Mouse (Mus musculus): ENCODE data around the gene Krt8. TPM values are rescaled to one million over a fixed set of nuclear protein-coding genes. Genes with fewer than 3 reads are reported as not detected.

Gene Krt8
- polyA plus RNA-seq, 1 experiment from 2014 or later = 27.2 TPM

DNA sequence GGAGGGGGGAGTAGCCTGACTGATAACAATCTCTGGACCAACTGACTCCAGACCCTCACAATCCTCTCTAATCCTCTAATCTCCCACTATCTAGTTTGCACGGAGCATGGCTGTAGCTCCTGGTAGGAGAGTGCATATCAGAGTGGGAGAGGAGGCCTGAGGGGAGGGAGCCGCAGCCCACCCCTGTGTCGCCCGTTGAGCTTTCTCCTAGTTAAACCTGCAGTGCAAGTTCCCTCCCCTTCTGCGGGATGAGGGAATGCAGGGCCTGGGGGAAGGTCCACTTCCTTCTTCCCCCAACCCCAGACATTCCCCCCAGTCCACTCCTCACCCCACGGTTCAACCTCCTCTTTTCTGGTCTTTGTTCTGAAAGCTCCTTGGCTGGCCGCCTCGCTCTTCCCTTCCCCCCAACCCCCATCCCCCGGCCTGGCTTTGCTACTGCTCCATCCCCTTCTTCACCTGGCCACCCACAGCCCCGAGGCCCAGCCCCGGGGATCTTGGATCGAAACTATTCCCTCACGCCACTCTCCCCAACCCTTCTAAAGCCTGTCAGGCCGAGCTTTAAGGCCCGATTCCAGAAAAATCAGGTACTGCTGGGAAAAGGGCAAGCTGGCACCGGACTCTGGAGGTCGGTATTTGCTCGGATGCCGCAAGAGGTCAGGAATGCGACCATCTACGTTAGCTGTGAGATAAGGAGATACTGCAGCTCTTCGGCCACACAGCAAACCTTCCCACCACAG lies 21.0 kb upstream of the Krt8 start:
- 0 out of 2 replicates have a peak, but pooled peaks have one; percentile 23 for ATAC-seq (ENCODE audit: insufficient number of reproducible peaks, low FRiP score)
- WGBS = 4% methylated on average over 22 of the region's 22 CpGs
- H3K27me3 ChIP-seq (replicated peaks) = no peaks in the 10 kb centered on the region; the same call in 1 of the 2 replicates
- H3K27ac ChIP-seq (ENCODE audit: poor library complexity, severe bottlenecking) = peak overlapping the region; percentile 26
- H3K4me1 ChIP-seq (replicated peaks) = peaks cover 37% of the 10 kb centered on the region
- peak overlapping the region; percentile 65 for H3K4me2 ChIP-seq
- no peaks in the 10 kb centered on the region for H3K36me3 ChIP-seq
- H3K9me3 ChIP-seq (replicated peaks) = no peaks in the 10 kb centered on the region
- peak overlapping the region; percentile 23 for H3K4me3 ChIP-seq
- peak overlapping the region; percentile 64 for H3K9ac ChIP-seq

DNA sequence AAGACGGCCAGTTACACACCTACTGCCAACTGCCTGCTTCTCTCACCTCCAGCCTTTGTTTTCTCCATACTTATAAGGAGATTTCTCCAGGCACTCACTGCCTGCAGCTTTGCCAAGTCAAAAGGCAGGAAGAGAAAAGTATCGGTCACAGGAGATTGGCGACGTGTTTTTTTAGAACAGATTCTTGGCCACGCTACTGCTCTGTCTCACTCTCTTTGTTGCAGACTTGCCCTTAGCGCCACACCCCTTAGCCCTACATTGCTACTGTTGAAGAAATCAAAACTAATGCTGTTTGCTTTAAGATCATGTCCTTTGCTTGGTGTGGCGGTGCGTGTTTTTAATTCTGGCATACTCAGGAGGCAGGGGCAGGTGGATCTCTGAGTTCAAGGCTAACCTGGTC lies 19.6 kb upstream of the Krt8 start:
- no peak for ATAC-seq (ENCODE audit: insufficient number of reproducible peaks, low FRiP score)
- Histone ChIP-seq H3K4me3 (no peak overlapping the region), H3K4me2 (no peak overlapping the region), H3K27ac (ENCODE audit: poor library complexity, severe bottlenecking) (no peak overlapping the region), H3K9me3 (replicated peaks) (no peaks in the 10 kb centered on the region), H3K27me3 (replicated peaks) (no peaks in the 10 kb centered on the region; the same call in 1 of the 2 replicates), H3K4me1 (replicated peaks) (peaks cover 37% of the 10 kb centered on the region), H3K36me3 (no peaks in the 10 kb centered on the region), H3K9ac (no peak overlapping the region)
- WGBS = 41% methylated on average over 8 of the region's 8 CpGs

DNA sequence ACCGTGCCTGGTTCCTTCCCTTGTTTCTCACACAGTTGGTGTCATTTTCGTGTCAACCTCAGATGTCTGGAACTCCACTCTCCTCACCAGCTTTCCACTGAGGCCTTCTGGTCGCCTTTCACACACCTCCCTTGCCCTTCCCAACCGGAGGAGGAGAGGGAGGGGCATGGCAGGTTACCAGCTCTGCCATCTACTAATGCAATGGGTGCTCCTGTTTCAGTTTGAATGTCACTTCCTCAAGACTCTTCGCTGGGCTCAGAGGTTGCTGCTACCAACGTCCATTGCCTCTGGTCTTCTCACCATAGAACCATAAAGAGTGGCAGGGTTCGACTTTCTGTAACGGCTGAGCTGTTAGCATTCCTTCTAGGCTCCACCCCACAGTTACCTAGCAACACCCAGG lies 18.2 kb upstream of the Krt8 start:
- WGBS = 50% methylated on average over 8 of the region's 8 CpGs
- H3K4me1 ChIP-seq (replicated peaks) = peaks cover 38% of the 10 kb centered on the region
- no peaks in the 10 kb centered on the region for H3K36me3 ChIP-seq
- H3K9ac ChIP-seq = no peak overlapping the region
- H3K27me3 ChIP-seq (replicated peaks) = no peaks in the 10 kb centered on the region; the same call in 1 of the 2 replicates
- no peak overlapping the region for H3K4me3 ChIP-seq
- H3K4me2 ChIP-seq = no peak overlapping the region
- ATAC-seq (ENCODE audit: insufficient number of reproducible peaks, low FRiP score) = no peak
- no peaks in the 10 kb centered on the region for H3K9me3 ChIP-seq (replicated peaks)
- no peak overlapping the region for H3K27ac ChIP-seq (ENCODE audit: poor library complexity, severe bottlenecking)

DNA sequence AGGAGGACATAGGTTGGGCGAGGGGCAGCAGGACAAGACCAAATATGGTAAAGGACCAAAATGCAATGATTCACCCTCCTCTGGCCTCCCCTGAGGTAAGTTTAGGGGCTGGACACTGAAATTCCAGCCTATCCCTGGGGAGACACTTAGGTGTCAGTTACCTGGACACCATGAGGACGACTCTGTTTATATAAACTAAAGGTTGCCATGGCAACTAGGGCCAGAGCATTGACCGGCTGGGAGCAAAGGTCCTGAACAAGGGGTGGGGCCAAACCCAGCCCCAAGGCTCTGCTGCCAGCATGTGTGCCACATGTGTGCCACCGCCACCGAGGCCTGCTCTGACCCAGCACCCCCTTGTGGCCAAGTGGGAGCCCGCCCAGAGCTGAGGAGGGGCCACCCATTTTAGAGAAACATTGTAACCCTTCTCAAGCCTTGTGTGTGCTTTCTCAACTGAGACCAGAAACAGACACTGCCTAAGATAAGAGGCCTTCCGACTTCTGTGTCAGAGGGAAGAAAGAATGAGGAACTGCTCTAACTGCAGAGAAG lies 13.7 kb upstream of the Krt8 start:
- 19% methylated on average over 7 of the region's 7 CpGs for WGBS
- Histone ChIP-seq H3K27me3 (replicated peaks) (no peaks in the 10 kb centered on the region), H3K27ac (ENCODE audit: poor library complexity, severe bottlenecking) (no peak overlapping the region), H3K9ac (no peak overlapping the region), H3K9me3 (replicated peaks) (no peaks in the 10 kb centered on the region), H3K4me1 (replicated peaks) (peaks cover 47% of the 10 kb centered on the region), H3K4me2 (no peak overlapping the region), H3K36me3 (no peaks in the 10 kb centered on the region), H3K4me3 (no peak overlapping the region)
- no peak for ATAC-seq (ENCODE audit: insufficient number of reproducible peaks, low FRiP score)

DNA sequence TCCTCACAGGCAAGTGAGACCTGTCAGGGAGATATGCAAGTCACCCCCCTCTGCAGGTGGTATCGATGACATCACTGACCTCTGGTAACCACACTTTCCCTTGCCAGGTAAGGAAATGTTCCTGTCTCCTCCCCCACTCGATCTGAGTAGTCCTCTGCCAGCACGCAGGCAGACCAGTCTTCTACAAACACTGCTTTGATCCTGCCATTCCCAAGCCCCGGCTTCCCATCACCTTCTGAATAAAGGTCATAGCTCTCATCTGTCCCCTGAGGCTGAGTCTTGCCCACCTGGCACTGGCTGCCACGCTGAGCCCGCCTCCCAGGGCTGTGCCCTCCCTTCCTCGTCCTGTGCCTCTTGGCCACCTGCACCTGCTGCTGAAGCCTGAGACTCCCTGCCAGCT lies 12.5 kb upstream of the Krt8 start:
- H3K27me3 ChIP-seq (replicated peaks) = no peaks in the 10 kb centered on the region
- ATAC-seq (ENCODE audit: insufficient number of reproducible peaks, low FRiP score) = no peak
- no peak overlapping the region for H3K4me2 ChIP-seq
- H3K4me3 ChIP-seq = no peak overlapping the region
- H3K9ac ChIP-seq = no peak overlapping the region
- no peak overlapping the region for H3K27ac ChIP-seq (ENCODE audit: poor library complexity, severe bottlenecking)
- peaks cover 47% of the 10 kb centered on the region for H3K4me1 ChIP-seq (replicated peaks)
- WGBS = 32% methylated on average over 7 of the region's 7 CpGs
- H3K36me3 ChIP-seq = no peaks in the 10 kb centered on the region
- no peaks in the 10 kb centered on the region for H3K9me3 ChIP-seq (replicated peaks)

DNA sequence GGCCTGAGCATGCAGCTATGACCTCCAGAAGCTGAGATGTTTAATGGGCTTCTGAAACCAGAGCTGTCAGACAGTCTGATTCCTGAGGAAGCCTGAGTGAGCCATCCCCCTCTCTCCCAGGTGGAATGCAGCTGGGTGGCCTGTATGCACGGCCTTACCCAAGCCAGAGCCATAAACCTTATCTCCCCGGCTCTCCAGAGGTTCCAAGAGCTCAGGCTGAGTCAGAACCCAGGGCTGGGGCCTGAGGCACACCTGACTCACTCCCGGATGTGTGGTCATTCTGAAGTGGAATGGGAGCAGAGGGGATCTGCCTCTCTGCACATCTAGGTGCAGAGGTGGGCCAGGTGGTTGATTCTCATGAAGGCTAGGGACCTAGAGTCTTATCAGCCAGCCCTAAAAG lies 11.8 kb upstream of the Krt8 start:
- 0 out of 2 replicates have a peak, but pooled peaks have one; percentile 31 for ATAC-seq (ENCODE audit: insufficient number of reproducible peaks, low FRiP score)
- WGBS = 6% methylated on average over 3 of the region's 3 CpGs
- H3K27ac ChIP-seq (ENCODE audit: poor library complexity, severe bottlenecking) = peak overlapping the region; percentile 43; the same call in 1 of the 2 replicates

DNA sequence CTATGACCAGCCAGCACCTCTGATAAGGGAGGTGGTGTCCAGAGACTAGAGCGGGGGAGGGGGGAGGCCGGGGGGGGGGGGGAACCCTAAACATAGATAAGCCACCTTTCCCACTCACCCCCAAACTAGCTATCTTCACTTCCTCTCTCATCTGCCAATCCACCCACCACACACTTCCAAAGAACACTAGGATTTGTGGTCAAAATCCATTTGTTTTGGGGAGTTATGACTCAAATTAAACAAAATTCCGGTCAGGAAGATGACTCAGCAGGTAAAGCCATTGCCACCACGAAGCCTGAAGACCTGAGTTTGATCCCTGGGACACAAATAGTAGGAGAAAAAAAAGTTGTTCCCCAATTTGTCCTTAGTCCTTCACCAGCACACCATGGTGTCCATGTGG lies 10.6 kb upstream of the Krt8 start:
- Histone ChIP-seq H3K4me3 (no peak overlapping the region), H3K9me3 (replicated peaks) (no peaks in the 10 kb centered on the region), H3K27me3 (replicated peaks) (no peaks in the 10 kb centered on the region), H3K36me3 (no peaks in the 10 kb centered on the region), H3K4me1 (replicated peaks) (peaks cover 51% of the 10 kb centered on the region), H3K9ac (no peak overlapping the region), H3K27ac (ENCODE audit: poor library complexity, severe bottlenecking) (no peak overlapping the region), H3K4me2 (no peak overlapping the region)
- WGBS = 60% methylated on average over 2 of the region's 4 CpGs
- ATAC-seq (ENCODE audit: insufficient number of reproducible peaks, low FRiP score) = no peak

More for the DNA sequence above, 11.8 kb upstream of the Krt8 start:
- no peak overlapping the region for H3K4me3 ChIP-seq
- H3K9ac ChIP-seq = no peak overlapping the region
- H3K36me3 ChIP-seq = no peaks in the 10 kb centered on the region
- H3K9me3 ChIP-seq (replicated peaks) = no peaks in the 10 kb centered on the region
- no peaks in the 10 kb centered on the region for H3K27me3 ChIP-seq (replicated peaks)
- no peak overlapping the region for H3K4me2 ChIP-seq
- H3K4me1 ChIP-seq (replicated peaks) = peaks cover 47% of the 10 kb centered on the region

DNA sequence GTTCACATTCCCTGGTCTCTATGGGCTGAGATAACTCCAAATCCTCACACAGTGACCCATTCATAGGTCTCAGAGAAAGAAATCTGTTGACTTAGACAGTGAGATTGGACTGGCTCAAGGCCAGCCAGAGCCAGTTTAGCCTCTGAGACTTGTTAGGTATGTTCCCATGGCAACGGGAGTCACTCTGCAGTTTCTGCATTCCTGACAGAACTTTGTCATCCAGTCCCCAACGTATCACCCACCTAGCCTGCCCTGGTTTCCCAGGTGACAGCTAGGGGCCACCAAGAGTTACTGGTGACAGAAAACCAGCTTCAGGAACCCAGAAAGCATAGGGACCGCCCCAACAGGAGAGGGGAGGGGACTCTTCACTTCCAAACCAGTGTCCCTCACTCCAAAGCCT lies 9.4 kb upstream of the Krt8 start:
- Histone ChIP-seq H3K36me3 (no peaks in the 10 kb centered on the region), H3K4me1 (replicated peaks) (peaks cover 51% of the 10 kb centered on the region), H3K9me3 (replicated peaks) (no peaks in the 10 kb centered on the region), H3K9ac (no peak overlapping the region), H3K4me3 (no peak overlapping the region), H3K4me2 (no peak overlapping the region), H3K27me3 (replicated peaks) (no peaks in the 10 kb centered on the region), H3K27ac (ENCODE audit: poor library complexity, severe bottlenecking) (no peak overlapping the region)
- no peak for ATAC-seq (ENCODE audit: insufficient number of reproducible peaks, low FRiP score)
- WGBS = 33% methylated on average over 3 of the region's 3 CpGs

DNA sequence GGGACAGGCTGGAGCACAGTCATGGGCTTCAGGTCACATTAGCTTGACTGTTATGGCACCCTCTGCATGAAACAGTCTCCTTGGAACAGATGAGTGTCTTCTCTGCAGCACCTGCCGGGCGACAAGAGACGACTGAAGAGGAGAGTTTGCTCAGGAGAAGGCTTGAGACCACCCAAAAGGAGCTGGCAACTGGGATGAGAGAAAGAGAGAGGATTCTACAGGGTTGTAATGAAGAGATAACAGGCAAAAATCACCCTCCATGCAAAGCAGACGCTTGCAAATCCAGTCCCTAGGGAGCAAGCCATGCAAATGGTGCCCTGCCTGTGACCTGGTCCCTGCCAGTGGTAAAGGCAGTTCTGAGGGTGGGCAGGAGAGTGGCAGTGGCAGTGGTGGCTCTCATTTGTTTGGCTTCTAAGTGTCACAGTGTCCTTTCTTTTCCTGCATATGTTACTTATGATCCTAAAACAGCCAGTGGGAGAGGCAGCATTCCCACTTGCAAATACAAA lies 8.0 kb upstream of the Krt8 start:
- H3K27ac ChIP-seq (ENCODE audit: poor library complexity, severe bottlenecking) = no peak overlapping the region
- H3K9ac ChIP-seq = no peak overlapping the region
- no peak overlapping the region for H3K4me3 ChIP-seq
- H3K9me3 ChIP-seq (replicated peaks) = no peaks in the 10 kb centered on the region
- H3K27me3 ChIP-seq (replicated peaks) = peaks cover 2% of the 10 kb centered on the region; the same call in 1 of the 2 replicates
- H3K36me3 ChIP-seq = no peaks in the 10 kb centered on the region
- WGBS = 47% methylated on average over 4 of the region's 4 CpGs
- no peak overlapping the region for H3K4me2 ChIP-seq
- no peak for ATAC-seq (ENCODE audit: insufficient number of reproducible peaks, low FRiP score)
- peaks cover 41% of the 10 kb centered on the region for H3K4me1 ChIP-seq (replicated peaks)

DNA sequence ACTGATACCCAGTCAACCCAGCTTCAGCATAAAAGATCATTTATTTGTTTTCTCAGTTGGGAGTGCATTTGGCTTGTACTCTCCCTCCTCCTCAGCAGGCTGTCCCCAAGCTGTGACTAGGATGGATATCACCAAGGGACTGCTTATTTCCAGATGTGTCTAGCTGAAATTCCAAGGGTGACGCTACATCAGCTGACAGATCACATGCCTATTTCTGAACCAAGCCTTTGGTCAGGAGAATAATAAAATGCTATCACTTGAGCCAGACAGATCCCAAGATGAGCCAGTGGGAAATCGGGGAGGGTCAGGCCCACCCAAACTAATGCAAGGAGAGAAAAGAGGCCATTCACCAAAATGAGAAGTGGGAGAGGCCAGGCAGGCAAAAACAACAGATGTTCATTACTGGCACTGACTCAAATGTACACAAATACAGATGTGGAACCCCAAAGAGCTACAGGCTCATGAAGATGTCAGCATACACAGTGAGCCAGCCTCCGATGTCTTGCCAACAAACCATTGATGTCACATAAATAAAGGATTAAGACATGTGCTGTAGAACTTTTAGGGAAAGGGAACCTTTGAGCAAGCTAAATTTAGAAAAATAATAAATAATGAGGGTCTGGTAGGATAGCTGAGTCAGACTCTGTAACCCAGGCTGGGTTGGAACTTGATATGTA lies 6.4 kb upstream of the Krt8 start:
- Histone ChIP-seq H3K4me3 (no peak overlapping the region), H3K27me3 (replicated peaks) (peaks cover 12% of the 10 kb centered on the region), H3K9me3 (replicated peaks) (no peaks in the 10 kb centered on the region), H3K36me3 (no peaks in the 10 kb centered on the region), H3K27ac (ENCODE audit: poor library complexity, severe bottlenecking) (no peak overlapping the region), H3K4me1 (replicated peaks) (peaks cover 27% of the 10 kb centered on the region), H3K4me2 (no peak overlapping the region), H3K9ac (no peak overlapping the region)
- ATAC-seq (ENCODE audit: insufficient number of reproducible peaks, low FRiP score) = no peak
- WGBS = 71% methylated on average over 3 of the region's 3 CpGs

All from heart, embryonic 12.5 days (tissue).